Mouse (Mus musculus): ENCODE measurements around the gene Tmem92. TPM values are rescaled to one million over a fixed set of nuclear protein-coding genes. Genes with fewer than 3 reads are reported as not detected.

Gene Tmem92
- total RNA-seq, 2 experiments from 2014 or later = not detected

DNA sequence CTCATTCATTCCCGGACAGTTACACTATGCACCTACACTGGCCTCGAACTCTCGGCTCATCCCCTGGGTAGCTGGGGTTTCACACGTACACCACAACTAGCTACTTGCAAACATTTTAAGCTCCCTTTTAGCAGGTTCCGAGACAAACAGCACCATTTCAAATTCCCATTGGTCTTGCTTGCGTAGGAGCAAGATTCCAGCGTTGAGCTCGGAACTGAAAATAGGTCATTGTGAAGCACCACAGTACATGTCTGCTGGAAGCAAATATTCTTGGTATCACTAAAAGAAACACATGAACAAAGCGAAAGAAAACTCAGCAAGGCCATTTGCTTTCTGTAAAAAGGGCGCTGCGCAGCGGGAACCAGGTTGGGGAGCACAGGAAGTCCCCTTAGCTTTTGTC, 51.3 kb downstream of the Tmem92 start:
- no peak for DNase-seq (ENCODE audit: low spot score)
- intact Hi-C loops (cut with DNase I) = loop anchor here (10.0 kb wide), 1 partner anchor 204 kb away; the partner anchor contains the start of gene Col1a1

DNA sequence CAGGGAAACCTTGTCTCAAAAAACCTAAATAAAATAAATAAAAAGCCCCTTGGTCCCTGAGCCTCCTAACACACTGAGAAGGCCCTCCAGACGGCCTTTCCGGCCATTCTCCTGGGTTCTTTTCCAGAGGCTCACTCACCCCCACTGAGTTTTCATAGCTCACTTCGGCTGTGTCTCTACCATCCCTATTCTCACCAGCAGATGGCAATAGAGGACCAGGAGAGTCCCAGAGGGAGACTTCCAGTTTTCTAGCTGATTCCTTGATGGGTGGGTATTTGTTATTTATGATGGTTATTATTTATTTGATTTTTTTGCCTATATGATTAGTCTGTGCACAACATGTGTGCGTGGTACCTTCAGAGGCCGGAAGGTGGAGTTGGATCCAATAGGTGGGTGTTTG, 52.2 kb downstream of the Tmem92 start:
- DNase-seq (ENCODE audit: low spot score) = no peak
- intact Hi-C loops (cut with DNase I) = loop anchor here (1.0 to 10.0 kb wide), 2 partner anchors 56 to 205 kb away; partner anchors contain the start of gene Col1a1

DNA sequence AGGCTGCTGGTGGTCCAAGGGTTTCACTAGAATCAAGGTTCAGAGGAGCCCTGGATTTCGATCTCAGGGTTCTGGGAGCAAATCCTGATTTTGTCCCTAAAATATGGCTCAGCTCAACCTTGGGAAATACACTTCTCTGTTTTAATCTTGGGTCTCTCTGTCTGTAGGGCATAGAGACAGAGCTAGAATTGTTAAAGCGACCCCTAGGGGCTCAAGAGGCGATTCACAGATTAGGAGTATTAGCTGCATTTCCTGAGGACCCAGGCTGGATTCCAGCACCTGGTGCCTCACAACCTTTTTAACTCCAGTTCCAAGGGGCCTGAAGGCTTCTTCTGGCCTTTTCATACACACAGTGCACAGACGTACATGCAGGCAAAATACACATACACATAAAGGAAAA, 52.9 kb downstream of the Tmem92 start:
- DNase-seq (ENCODE audit: low spot score) = no peak
- intact Hi-C loops (cut with DNase I) = no loop called here

DNA sequence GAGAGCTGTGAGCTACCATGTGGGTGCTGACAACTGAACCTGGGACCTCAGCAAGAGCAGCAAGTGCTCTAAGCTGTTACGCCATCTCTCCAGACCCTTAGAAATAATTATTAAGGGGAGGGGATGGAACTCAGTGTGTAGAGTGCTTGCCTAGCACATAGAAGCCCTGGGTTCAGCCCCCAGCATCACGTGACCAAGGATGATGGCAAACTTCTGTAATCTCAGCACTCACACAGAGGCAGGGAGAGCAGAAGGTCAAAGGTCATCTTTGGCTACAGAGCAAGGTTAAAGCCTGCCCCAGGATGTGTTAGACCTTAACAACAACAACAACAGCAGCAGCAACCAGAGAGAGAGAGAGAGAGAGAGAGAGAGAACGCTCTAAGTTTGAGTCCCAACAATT, 54.0 kb downstream of the Tmem92 start:
- intact Hi-C loops (cut with DNase I) = no loop called here
- no peak for DNase-seq (ENCODE audit: low spot score)

DNA sequence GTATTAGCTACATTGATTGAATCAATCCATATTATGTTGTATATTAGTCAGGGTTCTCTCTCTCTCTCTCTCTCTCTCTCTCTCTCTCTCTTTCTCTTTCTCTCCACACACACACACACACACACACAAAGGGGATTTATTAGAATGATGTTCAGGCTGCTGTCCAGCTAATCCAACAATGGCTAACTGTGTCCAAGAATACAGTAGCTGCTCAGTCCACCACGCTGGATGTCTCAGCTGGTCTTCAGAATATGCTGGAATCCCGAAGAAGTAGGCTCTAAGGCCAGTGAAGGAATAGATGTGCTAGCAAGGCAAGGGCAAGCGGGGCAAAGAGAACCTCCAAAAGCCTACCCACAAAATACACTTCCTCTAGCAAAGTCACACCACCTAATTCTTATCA, 55.2 kb downstream of the Tmem92 start:
- DNase-seq (ENCODE audit: low spot score) = no peak
- intact Hi-C loops (cut with DNase I) = no loop called here

Other genes starting within 250 kb of the Tmem92 start
- 10 to 100 TPM; 11.3 to 11.5 TPM for gene Rsad1, start 233.4 kb downstream of the Tmem92 start, total RNA-seq (2021)
- 1 to 10 TPM; 1.5 TPM for gene Chad, start 217.7 kb downstream of the Tmem92 start, total RNA-seq (2021)
- gene Acsf2, start 180.8 kb downstream of the Tmem92 start, total RNA-seq (2021) = 10 to 100 TPM; 16.2 to 18.3 TPM
- gene Lrrc59, start 152.9 kb downstream of the Tmem92 start, total RNA-seq (2021) = 10 to 100 TPM; 32.1 to 33.4 TPM
- 10 to 100 TPM; 61.7 to 63.8 TPM for gene Mrpl27, start 128.9 kb downstream of the Tmem92 start, total RNA-seq (2021)
- gene Eme1, start 128.7 kb downstream of the Tmem92 start, total RNA-seq (2021) = under 1 TPM; 0.13 to 0.17 TPM
- 1 to 10 TPM; 9.6 to 9.7 TPM for gene Xylt2, start 105.2 kb downstream of the Tmem92 start, total RNA-seq (2021)
- not detected for gene Gm11541, start 78.2 kb downstream of the Tmem92 start, total RNA-seq (2021)
- under 1 TPM; 0.59 to 0.86 TPM for gene Cdc34b, start 40.9 kb downstream of the Tmem92 start, total RNA-seq (2021)
- 100 to 1,000 TPM; 182 to 211 TPM for gene Col1a1, start 153.5 kb upstream of the Tmem92 start, total RNA-seq (2021)
- not detected for gene Hils1, start 184.9 kb upstream of the Tmem92 start, total RNA-seq (2021)
- gene Sgca, start 193.6 kb upstream of the Tmem92 start, total RNA-seq (2021) = 100 to 1,000 TPM; 142 to 163 TPM
- 10 to 100 TPM; 45.5 to 52.6 TPM for gene Ppp1r9b, start 208.3 kb upstream of the Tmem92 start, total RNA-seq (2021)
- gene Samd14, start 227.2 kb upstream of the Tmem92 start, total RNA-seq (2021) = 1 to 10 TPM; 1.2 to 1.5 TPM